Mouse (Mus musculus) heart, adult 2 months (tissue): ENCODE measurements at regions not wholly inside any gene's neighbourhood (a gene's known extent, or its start where the extent isn't known, plus 50 kb on each side); places are given as distances from the start of the nearest gene placed in this dataset.

ENCODE experiments used
- DNase-seq, 2 experiments: peaks; one replicate each; pipeline ENCODE4 v3.0.0; 2021
- H3K27ac ChIP-seq: fragments of 200-600 bp; 2 replicates; pipeline ENCODE4 v1.8.1; 2022
- H3K27me3 ChIP-seq: fragments of 200-500 bp; 2 replicates; pipeline ENCODE4 v1.6.1; 2012; ENCODE audit warnings: mild to moderate bottlenecking, low read length, inconsistent platforms, mixed read lengths; ENCODE audit not compliant: control insufficient read depth, insufficient read depth
- H3K36me3 ChIP-seq: fragments of 200-500 bp; 2 replicates; pipeline ENCODE4 v1.6.1; 2012; ENCODE audit warnings: low read length, inconsistent platforms; ENCODE audit not compliant: control insufficient read depth, insufficient read depth
- H3K4me1 ChIP-seq: fragments of 200-500 bp; 2 replicates; pipeline ENCODE4 v1.6.1; 2011; ENCODE audit warnings: low read length; ENCODE audit not compliant: control insufficient read depth, insufficient read depth
- H3K4me3 ChIP-seq: fragments of 200-600 bp; 2 replicates; pipeline ENCODE4 v1.8.1; 2022
- H3K79me2 ChIP-seq: fragments of 200-500 bp; replicated peaks from 2 replicates; pipeline ENCODE4 v1.6.1; 2012; ENCODE audit warnings: mild to moderate bottlenecking, inconsistent platforms, low read length, moderate library complexity, mixed read lengths; ENCODE audit not compliant: control insufficient read depth, insufficient read depth
- H3K9ac ChIP-seq: fragments of 200-500 bp; 2 replicates; pipeline ENCODE4 v1.6.1; 2012; ENCODE audit warnings: low read depth, mild to moderate bottlenecking, control low read depth, inconsistent platforms, low read length, mixed read lengths
- CTCF ChIP-seq: fragments of 200-600 bp; IDR thresholded peaks from 2 replicates; pipeline ENCODE4 v1.8.1; 2022; ENCODE audit warnings: antibody characterized with exemption, mild to moderate bottlenecking, moderate library complexity
- EP300 ChIP-seq: fragments of 200-500 bp; IDR thresholded peaks from 2 replicates; pipeline ENCODE4 v1.6.1; 2011; ENCODE audit warnings: low read depth, low read length, control low read depth; ENCODE audit not compliant: insufficient read depth
- POLR2A ChIP-seq: fragments of 200-500 bp; IDR thresholded peaks from 2 replicates; pipeline ENCODE4 v1.6.1; 2011; ENCODE audit warnings: mild to moderate bottlenecking, low read depth, low read length, control low read depth; ENCODE audit not compliant: insufficient read depth
- WGBS: fragments of 180-500 bp; shearing (Covaris S2); methylation state at CpG from one replicate; pipeline ENCODE4 v1.1.7; 2018; 5-methylcytosine and 5-hydroxymethylcytosine counted together
- intact Hi-C: fragments of 180-260 bp; cut with DNase I; formaldehyde crosslinking; loops from one replicate; pipeline ENCODE4 v1.15.1; 2025

GRCm38 (mm10) chr3:78919407-78919806 lies 366.9 kb downstream of the Rapgef2 start:
- TF ChIP-seq CTCF (peak; percentile 98), EP300 (peak; percentile 75; the same call in 1 of the 2 replicates), POLR2A (no peak)

DNA sequence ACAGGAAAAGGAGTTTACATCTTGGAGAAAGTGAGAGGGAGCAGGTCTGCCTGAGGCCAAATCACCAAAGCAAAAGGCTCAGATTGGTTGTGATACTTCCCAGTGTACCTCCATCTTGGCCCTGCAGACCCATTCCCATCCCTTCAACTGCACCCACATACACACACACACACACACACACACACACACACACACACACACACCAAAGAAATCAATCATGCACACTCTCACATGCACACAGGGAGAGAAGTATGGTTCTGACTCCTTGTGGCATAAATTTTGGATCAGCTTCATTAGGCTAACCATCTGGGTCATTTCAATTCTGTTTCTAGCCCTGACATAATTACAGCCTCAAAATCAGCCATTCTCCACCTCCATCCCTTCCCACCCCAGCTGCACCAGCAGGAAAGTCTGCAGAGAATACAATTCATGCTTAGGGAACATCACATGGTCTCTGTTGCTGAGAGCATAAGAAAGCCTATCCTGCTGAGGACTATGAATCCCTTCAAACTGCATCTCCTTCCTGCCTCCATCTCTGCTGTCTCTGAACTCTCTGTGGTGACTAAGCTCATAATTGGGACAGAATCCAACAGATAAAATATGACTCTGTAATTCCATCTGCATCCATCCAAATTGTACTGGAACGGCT lies 378.0 kb downstream of the Rapgef2 start:
- Histone ChIP-seq H3K4me1 (no peaks in the 10 kb centered on the region), H3K79me2 (no peaks in the 10 kb centered on the region), H3K9ac (no peak overlapping the region), H3K27me3 (no peaks in the 10 kb centered on the region), H3K36me3 (no peaks in the 10 kb centered on the region), H3K27ac (no peak overlapping the region), H3K4me3 (no peak overlapping the region)
- WGBS, result 44% methylated on average over 1 of the region's 1 CpGs
- no peak for DNase-seq
- intact Hi-C loops, result no loop called here
- no peak for TF ChIP-seq EP300
- TF ChIP-seq CTCF, result no peak
- no peak for TF ChIP-seq POLR2A

More at GRCm38 (mm10) chr3:78919407-78919806, 366.9 kb downstream of the Rapgef2 start:
- Histone ChIP-seq H3K27me3 (no peaks in the 10 kb centered on the region), H3K27ac (no peak overlapping the region), H3K4me1 (no peaks in the 10 kb centered on the region), H3K79me2 (no peaks in the 10 kb centered on the region), H3K4me3 (no peak overlapping the region), H3K36me3 (no peaks in the 10 kb centered on the region), H3K9ac (no peak overlapping the region)
- peak; percentile 68 to 87 for DNase-seq
- WGBS, result 8% methylated on average over 12 of the region's 12 CpGs
- intact Hi-C loops, result no loop called here

- no peak overlapping the region for H3K27ac ChIP-seq
- no peaks in the 10 kb centered on the region for H3K36me3 ChIP-seq
- no peak overlapping the region for H3K4me3 ChIP-seq
- no peak overlapping the region for H3K9ac ChIP-seq
- DNase-seq, result no peak
- no peaks in the 10 kb centered on the region for H3K79me2 ChIP-seq
- no peaks in the 10 kb centered on the region for H3K27me3 ChIP-seq
- TF ChIP-seq POLR2A, result no peak
- no peaks in the 10 kb centered on the region for H3K4me1 ChIP-seq
- intact Hi-C loops, result no loop called here
- WGBS, result 82% methylated on average over 7 of the region's 7 CpGs
Measured at GRCm38 (mm10) chr3:78907778-78908177, 378.5 kb downstream of the Rapgef2 start.

DNA sequence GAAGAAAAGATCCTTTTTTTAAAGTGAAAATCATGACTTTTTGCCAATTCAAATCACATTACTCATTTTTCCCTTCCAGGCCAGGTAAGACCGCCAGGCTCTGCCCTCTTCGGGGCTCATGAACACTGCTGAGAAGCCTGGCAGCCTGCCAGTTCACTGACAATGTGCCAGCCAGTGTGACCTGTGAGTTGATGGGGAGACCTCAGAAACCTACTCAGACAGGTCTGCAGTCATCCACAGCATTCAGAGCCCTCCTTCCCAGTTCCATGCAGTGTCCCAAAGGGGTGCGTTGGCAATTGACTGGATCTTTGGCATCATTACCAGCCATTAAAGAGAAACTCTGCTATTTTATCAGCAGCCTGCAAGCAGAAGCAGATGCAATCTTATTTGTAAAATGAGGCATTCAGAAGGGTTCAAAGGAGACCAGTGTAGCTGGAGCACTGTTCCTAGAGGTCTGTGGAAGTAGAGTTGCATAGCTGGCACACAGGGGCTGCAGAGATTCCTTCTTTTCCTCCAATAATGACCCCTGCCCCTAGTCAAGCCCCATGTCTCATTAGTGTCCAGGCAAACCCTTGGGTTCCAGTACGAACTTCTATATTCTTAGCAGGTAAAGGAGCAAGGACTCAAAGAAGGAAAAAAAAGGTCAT lies 384.4 kb downstream of the Rapgef2 start:
- Histone ChIP-seq H3K79me2 (no peaks in the 10 kb centered on the region), H3K9ac (no peak overlapping the region), H3K36me3 (peaks cover 10% of the 10 kb centered on the region; the same call in 1 of the 2 replicates), H3K27ac (no peak overlapping the region), H3K27me3 (no peaks in the 10 kb centered on the region), H3K4me1 (peaks cover 6% of the 10 kb centered on the region), H3K4me3 (no peak overlapping the region)
- WGBS, result 38% methylated on average over 4 of the region's 4 CpGs
- intact Hi-C loops, result no loop called here
- no peak for TF ChIP-seq POLR2A
- no peak for TF ChIP-seq CTCF
- no peak for TF ChIP-seq EP300
- peak; percentile 7 to 44 for DNase-seq

GRCm38 (mm10) chr3:78901016-78901837 lies 385.1 kb downstream of the Rapgef2 start:
- Histone ChIP-seq H3K79me2 (no peaks in the 10 kb centered on the region), H3K36me3 (peaks cover 10% of the 10 kb centered on the region; the same call in 1 of the 2 replicates), H3K27ac (no peak overlapping the region), H3K4me3 (no peak overlapping the region), H3K4me1 (peaks cover 6% of the 10 kb centered on the region), H3K9ac (no peak overlapping the region), H3K27me3 (no peaks in the 10 kb centered on the region)
- TF ChIP-seq CTCF, result no peak
- no peak for TF ChIP-seq POLR2A
- no peak for TF ChIP-seq EP300
- intact Hi-C loops, result no loop called here
- 16% methylated on average over 11 of the region's 11 CpGs for WGBS
- DNase-seq, result no peak
